Mouse (Mus musculus) skeletal muscle tissue, postnatal 0 days (tissue): ENCODE measurements around the gene Camkmt. TPM values are rescaled to one million over a fixed set of nuclear protein-coding genes. Genes with fewer than 3 reads are reported as not detected.

Experiments
- polyA plus RNA-seq: library from polyadenylated mRNA; unstranded; fragments of >200 nt; fragmentation: Nextera tagmentation; extraction: Ambion mirVana; gene quantifications from 2 replicates; pipeline ENCODE4 v1.2.1, GENCODE M21; 2015

Camkmt gene
- 3.8 and 4.6 TPM in 2 replicates for polyA plus RNA-seq

GRCm38 (mm10) chr17:85090120-85091099 lies at the start of gene Camkmt, which contains the start of gene Prepl:
TSS of gene Camkmt (plus strand) at chr17:85090552.
TSS of gene Prepl (minus strand) at chr17:85090241.

Other genes starting within 250 kb of the Camkmt start
- 89.1 and 89.5 TPM in 2 replicates for gene Ppm1b, start 133.8 kb upstream of the Camkmt start, polyA plus RNA-seq
- gene Slc3a1, start 62.2 kb upstream of the Camkmt start, polyA plus RNA-seq = 0.06 and 0.08 TPM in 2 replicates
- gene Prepl, start 311 bp upstream of the Camkmt start, polyA plus RNA-seq = 98.5 and 99.8 TPM in 2 replicates